Mouse (Mus musculus) inflammation-experienced regulatory T-cells, adult 6 months (primary cell): ENCODE measurements around the gene Pced1b. TPM values are rescaled to one million over a fixed set of nuclear protein-coding genes. Genes with fewer than 3 reads are reported as not detected.
A peak's percentile ranks its signal among the peaks of the same experiment; 100 is the strongest.

Source experiments
- ATAC-seq: one replicate; pipeline ENCODE4 v1.8.0; 2017
- polyA plus RNA-seq, 3 experiments: library from polyadenylated mRNA; unstranded; fragments of 100-300 nt; shearing (Covaris generic); gene quantifications; one replicate each; pipeline ENCODE4 v1.2.1; 2017

Pced1b gene
- polyA plus RNA-seq, 3 experiments from 2014 or later: 53.0 to 66.8 (median 60.2) TPM

GRCm38 (mm10) chr15:97404483-97404882, 157.6 kb downstream of the Pced1b start:
- ATAC-seq: no peak

- ATAC-seq: no peak
Observed at GRCm38 (mm10) chr15:97404998-97405397, 158.1 kb downstream of the Pced1b start.

- no peak for ATAC-seq
Observed at GRCm38 (mm10) chr15:97406105-97406504, 159.2 kb downstream of the Pced1b start.

GRCm38 (mm10) chr15:97407496-97408454, 160.9 kb downstream of the Pced1b start:
- ATAC-seq: no peak

GRCm38 (mm10) chr15:97411136-97411535, 164.2 kb downstream of the Pced1b start:
- no peak for ATAC-seq

- no peak for ATAC-seq
Observed at GRCm38 (mm10) chr15:97411671-97412070, 164.8 kb downstream of the Pced1b start.

GRCm38 (mm10) chr15:97412308-97412707, 165.4 kb downstream of the Pced1b start:
- no peak for ATAC-seq

- no peak for ATAC-seq
Observed at GRCm38 (mm10) chr15:97412861-97413260, 166.0 kb downstream of the Pced1b start.

- no peak for ATAC-seq
Observed at GRCm38 (mm10) chr15:97414718-97415413, 168.0 kb downstream of the Pced1b start.

- ATAC-seq: no peak
Observed at GRCm38 (mm10) chr15:97415426-97415946, 168.6 kb downstream of the Pced1b start.

GRCm38 (mm10) chr15:97420292-97420691, 173.4 kb downstream of the Pced1b start:
- no peak for ATAC-seq

GRCm38 (mm10) chr15:97421533-97421932, 174.6 kb downstream of the Pced1b start:
- ATAC-seq: no peak

- ATAC-seq: no peak
Observed at GRCm38 (mm10) chr15:97422212-97422944, 175.5 kb downstream of the Pced1b start.

- ATAC-seq: peak; percentile 93
Observed at GRCm38 (mm10) chr15:97424375-97424774, 177.5 kb downstream of the Pced1b start.

- ATAC-seq: peak; percentile 20
Observed at GRCm38 (mm10) chr15:97424961-97425360, 178.1 kb downstream of the Pced1b start.

- no peak for ATAC-seq
Observed at GRCm38 (mm10) chr15:97429201-97429900, 182.4 kb downstream of the Pced1b start.

GRCm38 (mm10) chr15:97431533-97431932, 184.6 kb downstream of the Pced1b start:
- ATAC-seq: no peak

- no peak for ATAC-seq
Observed at GRCm38 (mm10) chr15:97432221-97432620, 185.3 kb downstream of the Pced1b start.
